Mouse (Mus musculus): ENCODE results near the gene Arhgap8.

GRCm38 (mm10) chr15:84724199-84724598, 4.3 kb downstream of the Arhgap8 start:
- no peak for TF ChIP-seq CTCF (conservative IDR thresholded peaks at IDR 0.05; ENCODE audit: insufficient read depth, insufficient read length, low read depth, low read length)
- TF ChIP-seq POLR2A (IDR thresholded peaks at IDR 0.05; ENCODE audit: low read depth, low read length): no peak

All from kidney, adult 2 months (tissue).